8 mouse cellular contexts compared by ENCODE assay signal in genomic region chr19:44284723-44285122, GRCm38 (mm10). TPM values are rescaled to one million over a fixed set of nuclear protein-coding genes. Genes with fewer than 3 reads are reported as not detected.
DNase-seq lines count a peak whose midpoint lies in the region; ATAC-seq lines count a peak whose summit lies in the region.

No protein-coding gene starts in this region.

- WGBS in intestine, embryonic 14.5 days, result 4% methylated on average over 11 of the region's 11 CpGs
- 3% methylated on average over 11 of the region's 11 CpGs for WGBS in liver, embryonic 15.5 days (ENCODE audit: insufficient replicate concordance)
- WGBS in neural tube, embryonic 13.5 days, result 3% methylated on average over 11 of the region's 11 CpGs

- peak overlapping the region; percentile 53 for H3K4me3 ChIP-seq in brown adipose tissue, adult 24 weeks (ENCODE audit: insufficient read depth, low read depth, low read length)
- H3K4me3 ChIP-seq in intestine, embryonic 14.5 days (ENCODE audit: low read depth, low read length), result peak overlapping the region; percentile 43
- peak overlapping the region; percentile 63 for H3K4me3 ChIP-seq in liver, embryonic 15.5 days (replicated peaks)
- H3K4me3 ChIP-seq in neural tube, embryonic 13.5 days, result peak overlapping the region; percentile 48

- DNase-seq in embryo, embryonic 10 days (ENCODE audit: low spot score), result peak; percentile 72
- DNase-seq in embryo, embryonic 9.5 days (ENCODE audit: extremely low spot score), result no peak
- DNase-seq in intestine, embryonic 14.5 days (ENCODE audit: low spot score), result no peak
- no peak for DNase-seq in spleen, adult 18-20 months
- DNase-seq in retina, embryonic 14.5 days (ENCODE audit: low spot score), result no peak

- peak overlapping the region; percentile 55 for H3K9ac ChIP-seq in intestine, embryonic 14.5 days (ENCODE audit: low read length)
- peak overlapping the region; percentile 68 for H3K9ac ChIP-seq in liver, embryonic 15.5 days
- peak overlapping the region; percentile 78 for H3K9ac ChIP-seq in neural tube, embryonic 13.5 days

- no peaks in the 10 kb centered on the region for H3K36me3 ChIP-seq in intestine, embryonic 14.5 days (ENCODE audit: control insufficient read depth, insufficient read depth, low read length)
- no peaks in the 10 kb centered on the region for H3K36me3 ChIP-seq in liver, embryonic 15.5 days (replicated peaks)
- H3K36me3 ChIP-seq in neural tube, embryonic 13.5 days, result no peaks in the 10 kb centered on the region

- ATAC-seq in intestine, embryonic 14.5 days (replicated peaks; ENCODE audit: low FRiP score, low TSS enrichment, low read depth), result no peak
- peak; percentile 59 for ATAC-seq in liver, embryonic 15.5 days (ENCODE audit: insufficient read depth)
- peak; percentile 71 for ATAC-seq in neural tube, embryonic 13.5 days (ENCODE audit: low read depth)

- no peaks in the 10 kb centered on the region for H3K27me3 ChIP-seq in intestine, embryonic 14.5 days (replicated peaks; ENCODE audit: control insufficient read depth, insufficient read depth, low read length)
- no peaks in the 10 kb centered on the region for H3K27me3 ChIP-seq in liver, embryonic 15.5 days
- H3K27me3 ChIP-seq in neural tube, embryonic 13.5 days, result no peaks in the 10 kb centered on the region

- H3K4me2 ChIP-seq in intestine, embryonic 14.5 days (ENCODE audit: low read length), result peak overlapping the region; percentile 76
- peak overlapping the region; percentile 94 for H3K4me2 ChIP-seq in liver, embryonic 15.5 days
- H3K4me2 ChIP-seq in neural tube, embryonic 13.5 days, result peak overlapping the region; percentile 90

- H3K4me1 ChIP-seq in brown adipose tissue, adult 24 weeks (ENCODE audit: control insufficient read depth, insufficient read depth, insufficient read length, low read length), result peaks cover 12% of the 10 kb centered on the region; the same call in 1 of the 2 replicates
- peaks cover 57% of the 10 kb centered on the region for H3K4me1 ChIP-seq in intestine, embryonic 14.5 days (replicated peaks; ENCODE audit: control insufficient read depth, insufficient read depth, low read length)
- peaks cover 86% of the 10 kb centered on the region for H3K4me1 ChIP-seq in liver, embryonic 15.5 days (replicated peaks)
- peaks cover 48% of the 10 kb centered on the region for H3K4me1 ChIP-seq in neural tube, embryonic 13.5 days (replicated peaks)

- H3K9me3 ChIP-seq in intestine, embryonic 14.5 days (ENCODE audit: control insufficient read depth, low read length), result no peaks in the 10 kb centered on the region
- no peaks in the 10 kb centered on the region for H3K9me3 ChIP-seq in liver, embryonic 15.5 days (replicated peaks)
- no peaks in the 10 kb centered on the region for H3K9me3 ChIP-seq in neural tube, embryonic 13.5 days

- H3K27ac ChIP-seq in brown adipose tissue, adult 24 weeks (replicated peaks; ENCODE audit: low read depth, low read length), result no peak overlapping the region
- H3K27ac ChIP-seq in intestine, embryonic 14.5 days (ENCODE audit: low read depth), result peak overlapping the region; percentile 91
- H3K27ac ChIP-seq in liver, embryonic 15.5 days (replicated peaks), result peak overlapping the region; percentile 95
- peak overlapping the region; percentile 97 for H3K27ac ChIP-seq in neural tube, embryonic 13.5 days (replicated peaks)

RNA-seq across cellular contexts. Expression of gene Scd2, which starts 8.8 kb away (rescaled TPM):
- 247 and 253 TPM in 2 replicates for polyA plus RNA-seq in brown adipose tissue, adult 24 weeks (2012; ENCODE audit: insufficient read depth, insufficient read length, missing spikeins)
- polyA plus RNA-seq in intestine, embryonic 14.5 days (2014; fragmentation: Nextera tagmentation; extraction: Ambion mirVana), result 341 and 386 TPM in 2 replicates
- 108 and 124 TPM in 2 replicates for polyA plus RNA-seq in liver, embryonic 15.5 days (2015; fragmentation: Nextera tagmentation; extraction: Ambion mirVana)
- polyA plus RNA-seq in neural tube, embryonic 13.5 days (2015; fragmentation: Nextera tagmentation; extraction: Ambion mirVana), result 255 and 272 TPM in 2 replicates

RNA-seq across cellular contexts. Expression of gene Scd4, which starts 48.2 kb away (rescaled TPM):
- polyA plus RNA-seq in brown adipose tissue, adult 24 weeks (2012; ENCODE audit: insufficient read depth, insufficient read length, missing spikeins), result 0.96 and 2.5 TPM in 2 replicates
- polyA plus RNA-seq in intestine, embryonic 14.5 days (2014; fragmentation: Nextera tagmentation; extraction: Ambion mirVana), result 0.08 and 0.20 TPM in 2 replicates
- polyA plus RNA-seq in liver, embryonic 15.5 days (2015; fragmentation: Nextera tagmentation; extraction: Ambion mirVana), result 0.03 TPM in 1 of 2 replicates, not detected in the other
- 0.06 TPM in 1 of 2 replicates, not detected in the other for polyA plus RNA-seq in neural tube, embryonic 13.5 days (2015; fragmentation: Nextera tagmentation; extraction: Ambion mirVana)
